Mouse (Mus musculus): ENCODE data around the gene Lrba.

- TF ChIP-seq CTCF (IDR thresholded peaks at IDR 0.05) (peak; percentile 61), POLR2A (IDR thresholded peaks at IDR 0.05; ENCODE audit: insufficient read depth, low read depth, low read length) (no peak)
These were observed 583.4 kb downstream of the Lrba start for GRCm38 (mm10) chr3:86807750-86808467.
